Mouse (Mus musculus) liver, adult 2 months (tissue): ENCODE measurements around the gene Arpc4. TPM values are rescaled to one million over a fixed set of nuclear protein-coding genes. Genes with fewer than 3 reads are reported as not detected.

Source experiments
- DNase-seq: peaks from one replicate; pipeline ENCODE4 v3.0.0-alpha.2; 2011; ENCODE audit warnings: low read depth, low spot score; ENCODE audit errors: extremely low read depth
- H3K27ac ChIP-seq: fragments of 200-500 bp; replicated peaks from 2 replicates; pipeline ENCODE4 v1.5.1; 2012; ENCODE audit warnings: low read depth, mild to moderate bottlenecking, control low read depth, inconsistent platforms, low read length; ENCODE audit not compliant: insufficient read depth
- H3K27me3 ChIP-seq: fragments of 200-500 bp; 2 replicates; pipeline ENCODE4 v1.6.1; 2012; ENCODE audit warnings: mild to moderate bottlenecking, moderate library complexity, low read length, inconsistent platforms; ENCODE audit not compliant: control insufficient read depth, insufficient read depth
- H3K36me3 ChIP-seq: fragments of 200-500 bp; 2 replicates; pipeline ENCODE4 v1.6.1; 2012; ENCODE audit warnings: low read length, inconsistent platforms; ENCODE audit not compliant: control insufficient read depth, insufficient read depth
- H3K4me1 ChIP-seq: fragments of 200-500 bp; 2 replicates; pipeline ENCODE4 v1.6.1; 2011; ENCODE audit warnings: low read length; ENCODE audit not compliant: control insufficient read depth, insufficient read depth
- H3K4me3 ChIP-seq: fragments of 200-500 bp; 2 replicates; pipeline ENCODE4 v1.5.1; 2011; ENCODE audit warnings: low read depth, mild to moderate bottlenecking, control low read depth, low read length, moderate library complexity; ENCODE audit not compliant: insufficient read depth
- H3K79me2 ChIP-seq: fragments of 200-500 bp; 2 replicates; pipeline ENCODE4 v1.6.1; 2012; ENCODE audit warnings: inconsistent platforms, mild to moderate bottlenecking, low read length, moderate library complexity; ENCODE audit not compliant: control insufficient read depth, insufficient read depth
- H3K9ac ChIP-seq: fragments of 200-500 bp; 2 replicates; pipeline ENCODE4 v1.6.1; 2012; ENCODE audit warnings: low read depth, mild to moderate bottlenecking, control low read depth, inconsistent platforms, low read length
- CTCF ChIP-seq: fragments of 200-500 bp; IDR thresholded peaks from 2 replicates; pipeline ENCODE4 v1.5.1; 2011; ENCODE audit warnings: low read depth, low read length, control low read depth
- POLR2A ChIP-seq: fragments of 200-500 bp; IDR thresholded peaks from 2 replicates; pipeline ENCODE4 v1.6.1; 2011; ENCODE audit warnings: low read length, control low read depth; ENCODE audit not compliant: insufficient read depth; ENCODE audit errors: extremely low read depth
- WGBS: fragments of 180-500 bp; shearing (Covaris S2); methylation state at CpG from one replicate; pipeline ENCODE4 v1.1.7; 2018; 5-methylcytosine and 5-hydroxymethylcytosine counted together
- polyA plus RNA-seq: library from polyadenylated mRNA; depleted of rRNA; stranded (reverse); fragments of >200 nt; gene quantifications from 2 replicates; pipeline ENCODE4 v1.2.3, GENCODE M21; 2012
- total RNA-seq: library from RNA; depleted of rRNA; stranded (reverse); fragments of >200 nt; gene quantifications from 2 replicates; pipeline ENCODE4 v1.2.3, GENCODE M21; 2014

The Arpc4 gene
- total and polyA plus RNA-seq, 2 experiments, result 31.5 to 36.0 TPM

GRCm38 (mm10) chr6:113396270-113397030 is 18.5 kb downstream of the Arpc4 start:
- no peak for DNase-seq
- Histone ChIP-seq H3K4me3 (no peak overlapping the region), H3K9ac (no peak overlapping the region), H3K36me3 (no peaks in the 10 kb centered on the region), H3K27ac (no peak overlapping the region), H3K79me2 (no peaks in the 10 kb centered on the region), H3K4me1 (peaks cover 6% of the 10 kb centered on the region), H3K27me3 (no peaks in the 10 kb centered on the region)
- 84% methylated on average over 10 of the region's 10 CpGs for WGBS
- no peak for TF ChIP-seq CTCF
- TF ChIP-seq POLR2A, result no peak

GRCm38 (mm10) chr6:113402094-113402493 is 24.2 kb downstream of the Arpc4 start:
- H3K27ac ChIP-seq, result no peak overlapping the region
- 92% methylated on average over 13 of the region's 13 CpGs for WGBS
- H3K79me2 ChIP-seq, result no peaks in the 10 kb centered on the region
- no peaks in the 10 kb centered on the region for H3K36me3 ChIP-seq
- no peak for DNase-seq
- no peak overlapping the region for H3K4me3 ChIP-seq
- H3K4me1 ChIP-seq, result no peaks in the 10 kb centered on the region
- H3K27me3 ChIP-seq, result no peaks in the 10 kb centered on the region
- H3K9ac ChIP-seq, result no peak overlapping the region
- TF ChIP-seq CTCF (no peak), POLR2A (no peak)

- no peaks in the 10 kb centered on the region for H3K79me2 ChIP-seq
- DNase-seq, result no peak
Measured at GRCm38 (mm10) chr6:113404649-113405448, 26.9 kb downstream of the Arpc4 start.

GRCm38 (mm10) chr6:113405483-113405882 is 27.6 kb downstream of the Arpc4 start:
- Histone ChIP-seq H3K36me3 (no peaks in the 10 kb centered on the region), H3K27ac (no peak overlapping the region), H3K27me3 (no peaks in the 10 kb centered on the region), H3K4me3 (no peak overlapping the region), H3K9ac (no peak overlapping the region), H3K79me2 (no peaks in the 10 kb centered on the region), H3K4me1 (no peaks in the 10 kb centered on the region)
- WGBS, result 92% methylated on average over 6 of the region's 6 CpGs
- no peak for TF ChIP-seq CTCF
- no peak for TF ChIP-seq POLR2A
- no peak for DNase-seq

More at GRCm38 (mm10) chr6:113404649-113405448, 26.9 kb downstream of the Arpc4 start:
- Histone ChIP-seq H3K9ac (no peak overlapping the region), H3K27me3 (no peaks in the 10 kb centered on the region), H3K27ac (no peak overlapping the region), H3K36me3 (no peaks in the 10 kb centered on the region), H3K4me1 (no peaks in the 10 kb centered on the region), H3K4me3 (no peak overlapping the region)
- WGBS, result 74% methylated on average over 12 of the region's 12 CpGs
- TF ChIP-seq POLR2A (no peak), CTCF (no peak)

- no peak overlapping the region for H3K27ac ChIP-seq
- no peaks in the 10 kb centered on the region for H3K36me3 ChIP-seq
- TF ChIP-seq POLR2A (no peak), CTCF (peak; percentile 45)
- no peaks in the 10 kb centered on the region for H3K27me3 ChIP-seq
- H3K9ac ChIP-seq, result no peak overlapping the region
- 82% methylated on average over 9 of the region's 9 CpGs for WGBS
- DNase-seq, result no peak
- no peaks in the 10 kb centered on the region for H3K4me1 ChIP-seq
- no peaks in the 10 kb centered on the region for H3K79me2 ChIP-seq
- no peak overlapping the region for H3K4me3 ChIP-seq
Measured at GRCm38 (mm10) chr6:113406683-113407082, 28.8 kb downstream of the Arpc4 start.

- H3K9ac ChIP-seq, result no peak overlapping the region
- H3K79me2 ChIP-seq, result no peaks in the 10 kb centered on the region
- no peak overlapping the region for H3K4me3 ChIP-seq
- no peaks in the 10 kb centered on the region for H3K36me3 ChIP-seq
- no peak for DNase-seq
- H3K4me1 ChIP-seq, result no peaks in the 10 kb centered on the region
- TF ChIP-seq POLR2A (no peak), CTCF (no peak)
- no peak overlapping the region for H3K27ac ChIP-seq
- 69% methylated on average over 1 of the region's 1 CpGs for WGBS
- no peaks in the 10 kb centered on the region for H3K27me3 ChIP-seq
Measured at GRCm38 (mm10) chr6:113410001-113410400, 32.1 kb downstream of the Arpc4 start.
